Mouse (Mus musculus) heart, postnatal 0 days (tissue): Measurements from ENCODE around the gene Alg3. TPM values are rescaled to one million over a fixed set of nuclear protein-coding genes. Genes with fewer than 3 reads are reported as not detected.
A peak's percentile ranks its signal among the peaks of the same experiment; 100 is the strongest.

Experiments used
- ATAC-seq: fragments of 200-750 bp; cut with Nextera tagmentation; 2 replicates; pipeline ENCODE4 v1.8.0; 2017; ENCODE audit warnings: low read depth, moderate number of reproducible peaks, moderate library complexity; ENCODE audit not compliant: insufficient read depth
- DNase-seq: peaks from one replicate; pipeline ENCODE4 v3.0.0-alpha.2; 2016; ENCODE audit warnings: low spot score
- H3K27ac ChIP-seq: fragments of 300-500 bp; sonication (generic); 2 replicates; pipeline ENCODE4 v1.5.1; 2014; ENCODE audit warnings: low read depth, mild to moderate bottlenecking
- H3K27me3 ChIP-seq: fragments of 300-500 bp; sonication (generic); 2 replicates; pipeline ENCODE4 v1.6.1; 2014; ENCODE audit warnings: low read length, mixed read lengths; ENCODE audit not compliant: control insufficient read depth, insufficient read depth
- H3K36me3 ChIP-seq: fragments of 300-500 bp; sonication (generic); replicated peaks from 2 replicates; pipeline ENCODE4 v1.6.1; 2014; ENCODE audit warnings: low read length, mixed read lengths; ENCODE audit not compliant: control insufficient read depth, insufficient read depth
- H3K4me1 ChIP-seq: fragments of 300-500 bp; sonication (generic); 2 replicates; pipeline ENCODE4 v1.6.1; 2014; ENCODE audit warnings: antibody characterized with exemption; ENCODE audit not compliant: control insufficient read depth, insufficient read depth
- H3K4me2 ChIP-seq: fragments of 300-500 bp; sonication (generic); 2 replicates; pipeline ENCODE4 v1.6.1; 2014; ENCODE audit warnings: low read depth, mild to moderate bottlenecking, low read length, moderate library complexity
- H3K4me3 ChIP-seq: fragments of 300-500 bp; sonication (generic); 2 replicates; pipeline ENCODE4 v1.5.1; 2014; ENCODE audit warnings: low read depth, low read length
- H3K9ac ChIP-seq: fragments of 300-500 bp; sonication (generic); replicated peaks from 2 replicates; pipeline ENCODE4 v1.6.1; 2014; ENCODE audit warnings: low read depth, low read length, mixed read lengths
- H3K9me3 ChIP-seq: fragments of 300-500 bp; sonication (generic); replicated peaks from 2 replicates; pipeline ENCODE4 v1.6.1; 2016; ENCODE audit warnings: low read length; ENCODE audit not compliant: control insufficient read depth
- CTCF ChIP-seq: IDR thresholded peaks from 2 replicates; pipeline ENCODE4 v1.5.1; 2016; ENCODE audit warnings: antibody characterized with exemption, control low read depth, low read depth
- EP300 ChIP-seq: IDR thresholded peaks from 2 replicates; pipeline ENCODE4 v1.6.1; 2016; ENCODE audit warnings: antibody characterized with exemption, low read depth
- WGBS: fragments of 180-500 bp; shearing (Covaris S2); extraction: QIAGEN DNeasy Blood & Tissue Kit; methylation state at CpG from one replicate; pipeline ENCODE4 v1.1.7; 2014; 5-methylcytosine and 5-hydroxymethylcytosine counted together
- polyA plus RNA-seq: library from polyadenylated mRNA; unstranded; fragments of >200 nt; fragmentation: Nextera tagmentation; extraction: Ambion mirVana; gene quantifications from 2 replicates; pipeline ENCODE4 v1.2.1, GENCODE M21; 2015
- total RNA-seq: library from RNA; depleted of rRNA; stranded (reverse); fragments of >200 nt; gene quantifications from 2 replicates; pipeline ENCODE4 v1.2.3, GENCODE M21; 2014; ENCODE audit warnings: low replicate concordance

Gene Alg3
- total and polyA plus RNA-seq, 2 experiments from 2014 or later: 20.2 to 21.6 TPM

- ATAC-seq (no peak), DNase-seq (no peak)
- H3K4me3 ChIP-seq: peak overlapping the region; percentile 72
- no peak overlapping the region for H3K27ac ChIP-seq
- no peaks in the 10 kb centered on the region for H3K9me3 ChIP-seq
- no peak overlapping the region for H3K9ac ChIP-seq
- peaks cover 53% of the 10 kb centered on the region for H3K27me3 ChIP-seq
- no peaks in the 10 kb centered on the region for H3K36me3 ChIP-seq
- no peak for TF ChIP-seq EP300
- TF ChIP-seq CTCF: no peak
- peak overlapping the region; percentile 94 for H3K4me2 ChIP-seq
- peaks cover 24% of the 10 kb centered on the region; the same call in 1 of the 2 replicates for H3K4me1 ChIP-seq
- 2% methylated on average over 9 of the region's 9 CpGs for WGBS
These were observed 8.8 kb upstream of the Alg3 start for GRCm38 (mm10) chr16:20620399-20620735.

- peaks cover 53% of the 10 kb centered on the region for H3K27me3 ChIP-seq
- DNase-seq (peak; percentile 35), ATAC-seq (peak; percentile 78)
These were observed 8.2 kb upstream of the Alg3 start for GRCm38 (mm10) chr16:20619541-20620398.

GRCm38 (mm10) chr16:20610501-20611356 lies 806 bp downstream of the Alg3 start:
- Histone ChIP-seq H3K27me3 (no peaks in the 10 kb centered on the region), H3K4me3 (peak overlapping the region; percentile 82), H3K27ac (peak overlapping the region; percentile 79), H3K4me2 (peak overlapping the region; percentile 96), H3K9me3 (no peaks in the 10 kb centered on the region), H3K9ac (peak overlapping the region; percentile 82), H3K36me3 (peaks cover 21% of the 10 kb centered on the region), H3K4me1 (peaks cover 13% of the 10 kb centered on the region)
- ATAC-seq (peak; percentile 74), DNase-seq (peak; percentile 76)
- under 1% methylated on average over 28 of the region's 28 CpGs for WGBS
- no peak for TF ChIP-seq CTCF
- TF ChIP-seq EP300: peak; percentile 39; the same call in 1 of the 2 replicates

More at GRCm38 (mm10) chr16:20619541-20620398, 8.2 kb upstream of the Alg3 start:
- Histone ChIP-seq H3K4me1 (peaks cover 24% of the 10 kb centered on the region; the same call in 1 of the 2 replicates), H3K27ac (no peak overlapping the region), H3K4me2 (peak overlapping the region; percentile 94), H3K36me3 (no peaks in the 10 kb centered on the region), H3K9me3 (no peaks in the 10 kb centered on the region), H3K4me3 (peak overlapping the region; percentile 72), H3K9ac (no peak overlapping the region)
- TF ChIP-seq EP300 (no peak), CTCF (no peak)
- 2% methylated on average over 76 of the region's 83 CpGs for WGBS

- ATAC-seq (no peak), DNase-seq (no peak)
- Histone ChIP-seq H3K4me1 (peaks cover under 1% of the 10 kb centered on the region), H3K27ac (no peak overlapping the region), H3K9me3 (no peaks in the 10 kb centered on the region), H3K27me3 (no peaks in the 10 kb centered on the region), H3K36me3 (peaks cover 30% of the 10 kb centered on the region), H3K4me2 (no peak overlapping the region), H3K9ac (no peak overlapping the region), H3K4me3 (no peak overlapping the region)
- WGBS: 56% methylated on average over 9 of the region's 9 CpGs
- no peak for TF ChIP-seq CTCF
These were observed 6.8 kb downstream of the Alg3 start for GRCm38 (mm10) chr16:20604705-20605104.

- Histone ChIP-seq H3K4me1 (no peaks in the 10 kb centered on the region), H3K9me3 (no peaks in the 10 kb centered on the region), H3K36me3 (peaks cover 7% of the 10 kb centered on the region), H3K4me3 (no peak overlapping the region), H3K4me2 (no peak overlapping the region), H3K27me3 (0 out of 2 replicates have a peak, but pooled peaks cover 7% of the 10 kb centered on the region), H3K27ac (no peak overlapping the region), H3K9ac (no peak overlapping the region)
- ATAC-seq (no peak), DNase-seq (no peak)
- TF ChIP-seq CTCF: no peak
- WGBS: 51% methylated on average over 5 of the region's 5 CpGs
These were observed 11.0 kb downstream of the Alg3 start for GRCm38 (mm10) chr16:20600511-20600910.
